Mouse (Mus musculus): Measurements from ENCODE around the gene Gm2007. TPM values are rescaled to one million over a fixed set of nuclear protein-coding genes. Genes with fewer than 3 reads are reported as not detected.
"Not testable (repeated sequence)": the region's sequence is repeated elsewhere in the genome, so short reads cannot be mapped to it uniquely, and the experiment has no call there.

Gene Gm2007
- total RNA-seq (2015; ENCODE audit: low replicate concordance): not detected in 2 replicates
- 22.2 TPM in 1 of 2 replicates, not detected in the other for total RNA-seq (2017; ENCODE audit: low replicate concordance)

DNA sequence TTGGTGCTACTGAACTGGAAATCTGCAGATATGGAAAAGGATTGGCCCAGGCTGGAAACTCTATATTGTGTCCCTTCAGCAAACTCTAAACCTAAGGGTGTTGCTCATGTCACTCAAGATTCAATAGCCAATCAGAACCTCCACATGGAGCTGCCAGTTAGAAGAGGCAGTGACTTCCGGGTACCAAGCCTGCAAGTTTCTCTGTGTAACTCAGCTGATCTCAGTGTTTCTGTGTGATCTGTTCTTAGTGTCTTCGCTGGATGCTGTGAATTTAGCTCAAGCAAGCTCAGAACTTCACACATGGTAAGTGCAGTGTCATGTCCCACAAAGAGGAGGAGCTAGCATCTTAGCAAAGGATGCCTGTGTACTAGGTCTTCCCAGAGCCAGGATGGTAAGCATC, at the start of gene Gm2007:
TSS of gene Gm2007 (plus strand) at position 301 of the 400 bp plus-strand sequence.
- not testable (repeated sequence) for ATAC-seq (replicated peaks; ENCODE audit: low FRiP score, poor library complexity, severe bottlenecking)

- ATAC-seq (replicated peaks; ENCODE audit: low FRiP score, poor library complexity, severe bottlenecking): not testable (repeated sequence)
Observed at GRCm38 (mm10) chr2:175703546-175703945, 37.8 kb upstream of the Gm2007 start, which contains the start of gene Zfp969. Zfp969 (minus strand) TSS chr2:175703646.

- not testable (repeated sequence) for ATAC-seq (replicated peaks; ENCODE audit: low FRiP score, poor library complexity, severe bottlenecking)
Observed at GRCm38 (mm10) chr2:175800993-175801392, 59.7 kb downstream of the Gm2007 start, which contains the start of gene Gm14288. Gm14288 (minus strand) TSS chr2:175801093.

Other genes with a start within 250 kb of the Gm2007 start
- gene Gm11007, start 97.6 kb upstream of the Gm2007 start, total RNA-seq (2015; ENCODE audit: low replicate concordance): not detected in 2 replicates
- 22.2 TPM in 1 of 2 replicates, not detected in the other for gene Gm11007, start 97.6 kb upstream of the Gm2007 start, total RNA-seq (2017; ENCODE audit: low replicate concordance)
- gene Zfp969, start 37.9 kb upstream of the Gm2007 start, total RNA-seq (2015; ENCODE audit: low replicate concordance): not detected in 2 replicates
- gene Zfp969, start 37.9 kb upstream of the Gm2007 start, total RNA-seq (2017; ENCODE audit: low replicate concordance): not detected in 2 replicates
- not detected in 2 replicates for gene Gm14288, start 59.6 kb downstream of the Gm2007 start, total RNA-seq (2015; ENCODE audit: low replicate concordance)
- gene Gm14288, start 59.6 kb downstream of the Gm2007 start, total RNA-seq (2017; ENCODE audit: low replicate concordance): 1.3 TPM in 1 of 2 replicates, not detected in the other
- gene Gm6710, start 127.7 kb downstream of the Gm2007 start, total RNA-seq (2015; ENCODE audit: low replicate concordance): 0.77 TPM in 1 of 2 replicates, not detected in the other
- 1.4 and 3.1 TPM in 2 replicates for gene Gm6710, start 127.7 kb downstream of the Gm2007 start, total RNA-seq (2017; ENCODE audit: low replicate concordance)
- 1.5 and 2.1 TPM in 2 replicates for gene Zfp966, start 189.6 kb downstream of the Gm2007 start, total RNA-seq (2015; ENCODE audit: low replicate concordance)
- 1.3 and 3.2 TPM in 2 replicates for gene Zfp966, start 189.6 kb downstream of the Gm2007 start, total RNA-seq (2017; ENCODE audit: low replicate concordance)
- 0.58 and 2.1 TPM in 2 replicates for gene Gm2026, start 223.8 kb downstream of the Gm2007 start, total RNA-seq (2015; ENCODE audit: low replicate concordance)
- not detected in 2 replicates for gene Gm2026, start 223.8 kb downstream of the Gm2007 start, total RNA-seq (2017; ENCODE audit: low replicate concordance)

All from erythroblast, adult 5-6 weeks (primary cell).